Mouse (Mus musculus) liver, adult 10 weeks (tissue): ENCODE results near the gene Gsdme. TPM values are rescaled to one million over a fixed set of nuclear protein-coding genes. Genes with fewer than 3 reads are reported as not detected.

ENCODE experiments used
- polyA plus RNA-seq: library from polyadenylated mRNA; stranded (reverse); fragments of 350-450 nt; fragmentation: Illumina TruSeq; extraction: RNeasy Lipid Tissue Mini Kit (QIAGEN cat#74804); gene quantifications from one replicate; pipeline ENCODE4 v1.2.3, GENCODE M21; 2014; ENCODE audit warnings: low read depth, low replicate concordance

Gsdme gene
- 1.7 TPM for polyA plus RNA-seq

GRCm38 (mm10) chr6:50263670-50264069 lies at the start of gene Gsdme:
Gsdme (minus strand) TSS chr6:50263862.

Other genes with a start within 250 kb of the Gsdme start
- gene Mpp6, start 153.6 kb downstream of the Gsdme start, polyA plus RNA-seq: 108 TPM
- 0.48 TPM for gene Osbpl3, start 192.3 kb upstream of the Gsdme start, polyA plus RNA-seq